Mouse (Mus musculus): ENCODE data around the gene Sertad2. TPM values are rescaled to one million over a fixed set of nuclear protein-coding genes. Genes with fewer than 3 reads are reported as not detected.

The Sertad2 gene
- total and polyA plus RNA-seq, 3 experiments, result 5.9 to 13.1 (median 6.0) TPM

- dilution Hi-C loops (cut with MboI; ENCODE audit: extremely low pct_ligation_motif_present, extremely low pct_unique_long_range_greater_than_20kb, low sequenced_read_pairs) (no loop called here), in situ Hi-C loops (cut with MboI; ENCODE audit: low pct_ligation_motif_present, low pct_unique_long_range_greater_than_20kb, low sequenced_read_pairs) (no loop called here)
- Histone ChIP-seq H3K9ac (ENCODE audit: insufficient read depth, low read depth) (no peak overlapping the region), H3K4me2 (ENCODE audit: insufficient read depth, low read depth, poor library complexity, severe bottlenecking) (no peak overlapping the region), H3K27ac (ENCODE audit: insufficient read depth, low read depth) (no peak overlapping the region), H3K4me1 (ENCODE audit: control insufficient read depth in 1 of 2, insufficient read depth in 2 of 2) (peaks cover 14 to 18% of the 10 kb centered on the region in 2 experiments), H3K9me3 (replicated peaks; ENCODE audit: low read length) (peaks cover 8% of the 10 kb centered on the region), H3K4me3 (replicated peaks in 1 of 3; ENCODE audit: low read depth in 2 of 3, low read length in 2 of 3, poor library complexity in 1 of 3) (no peak overlapping the region), H3K36me3 (replicated peaks in 1 of 2; ENCODE audit: control insufficient read depth in 1 of 2, insufficient read depth in 1 of 2, low read length in 1 of 2) (peaks cover 0 to 28% of the 10 kb centered on the region in 2 experiments), H3K27me3 (replicated peaks) (no peaks in the 10 kb centered on the region), H3K79me2 (replicated peaks; ENCODE audit: control insufficient read depth, extremely low read depth, insufficient read depth, poor library complexity, severe bottlenecking) (no peaks in the 10 kb centered on the region)
- DNase-seq (ENCODE audit: extremely low read depth), result no peak
- TF ChIP-seq UBTF (IDR thresholded peaks at IDR 0.05; ENCODE audit: low read depth, low read length) (no peak), MXI1 (IDR thresholded peaks at IDR 0.05; ENCODE audit: low read depth, low read length) (no peak), RCOR1 (conservative IDR thresholded peaks at IDR 0.05; ENCODE audit: low read depth, low read length) (no peak), ZMIZ1 (IDR thresholded peaks at IDR 0.05; ENCODE audit: low read depth, low read length) (no peak), SMC3 (IDR thresholded peaks at IDR 0.05; ENCODE audit: low read depth, low read length) (no peak), ZC3H11A (IDR thresholded peaks at IDR 0.05; ENCODE audit: low read depth, low read length) (no peak), POLR2A (IDR thresholded peaks at IDR 0.05; ENCODE audit: low read depth, low read length) (no peak), MAZ (IDR thresholded peaks at IDR 0.05; ENCODE audit: low read depth, low read length) (no peak), NRF1 (IDR thresholded peaks at IDR 0.05; ENCODE audit: low read depth, low read length) (no peak), NELFE (IDR thresholded peaks at IDR 0.05; ENCODE audit: low read depth, low read length) (no peak), GABPA (IDR thresholded peaks at IDR 0.05; ENCODE audit: insufficient replicate concordance, low read depth, low read length) (no peak), ZKSCAN1 (IDR thresholded peaks at IDR 0.05; ENCODE audit: borderline replicate concordance, low read depth, low read length) (no peak), JUN (IDR thresholded peaks at IDR 0.05; ENCODE audit: insufficient read depth, low read depth, low read length) (no peak)
These were observed 18.4 kb downstream of the Sertad2 start for GRCm38 (mm10) chr11:20561323-20562002.

GRCm38 (mm10) chr11:20565057-20565456 is 22.0 kb downstream of the Sertad2 start:
- Histone ChIP-seq H3K27ac (ENCODE audit: insufficient read depth, low read depth) (no peak overlapping the region), H3K27me3 (replicated peaks) (no peaks in the 10 kb centered on the region), H3K36me3 (replicated peaks in 1 of 2; ENCODE audit: control insufficient read depth in 1 of 2, insufficient read depth in 1 of 2, low read length in 1 of 2) (peaks cover 0 to 21% of the 10 kb centered on the region in 2 experiments), H3K79me2 (replicated peaks; ENCODE audit: control insufficient read depth, extremely low read depth, insufficient read depth, poor library complexity, severe bottlenecking) (no peaks in the 10 kb centered on the region), H3K4me1 (ENCODE audit: control insufficient read depth in 1 of 2, insufficient read depth in 2 of 2) (peaks cover 0 to 11% of the 10 kb centered on the region in 2 experiments; a peak in 2 of 4 replicates), H3K4me3 (replicated peaks in 1 of 3; ENCODE audit: low read depth in 2 of 3, low read length in 2 of 3, poor library complexity in 1 of 3) (no peak overlapping the region), H3K9me3 (replicated peaks; ENCODE audit: low read length) (peaks cover 8% of the 10 kb centered on the region), H3K9ac (ENCODE audit: insufficient read depth, low read depth) (0 out of 2 replicates have a peak overlapping the region, but pooled peaks have one; percentile 9), H3K4me2 (ENCODE audit: insufficient read depth, low read depth, poor library complexity, severe bottlenecking) (peak overlapping the region; percentile 61)
- dilution Hi-C loops (cut with MboI; ENCODE audit: extremely low pct_ligation_motif_present, extremely low pct_unique_long_range_greater_than_20kb, low sequenced_read_pairs) (no loop called here), in situ Hi-C loops (cut with MboI; ENCODE audit: low pct_ligation_motif_present, low pct_unique_long_range_greater_than_20kb, low sequenced_read_pairs) (no loop called here)
- DNase-seq (ENCODE audit: extremely low read depth), result peak; percentile 33
- TF ChIP-seq MAZ (IDR thresholded peaks at IDR 0.05; ENCODE audit: low read depth, low read length) (no peak), HCFC1 (IDR thresholded peaks at IDR 0.05; ENCODE audit: low read depth, low read length) (no peak), IRF4 (IDR thresholded peaks at IDR 0.05; ENCODE audit: low read depth, low read length) (peak; percentile 97), POLR2AphosphoS2 (IDR thresholded peaks at IDR 0.05; ENCODE audit: low read depth, low read length) (no peak), PAX5 (IDR thresholded peaks at IDR 0.05; ENCODE audit: low read length) (no peak), MXI1 (IDR thresholded peaks at IDR 0.05; ENCODE audit: low read depth, low read length) (no peak), TCF12 (IDR thresholded peaks at IDR 0.05; ENCODE audit: low read depth, low read length) (peak; percentile 90), JUN (IDR thresholded peaks at IDR 0.05; ENCODE audit: insufficient read depth, low read depth, low read length) (peak; percentile 95), KAT2A (IDR thresholded peaks at IDR 0.05; ENCODE audit: insufficient replicate concordance, low read length) (no peak), TBP (conservative IDR thresholded peaks at IDR 0.05; ENCODE audit: low read depth, low read length) (no peak), SIN3A (IDR thresholded peaks at IDR 0.05; ENCODE audit: low read length) (peak; percentile 84), CTCF (conservative IDR thresholded peaks at IDR 0.05 in 1 of 2, IDR thresholded peaks at IDR 0.05 in 1 of 2; ENCODE audit: low read depth in 2 of 2, low read length in 2 of 2) (no peak), CHD2 (IDR thresholded peaks at IDR 0.05; ENCODE audit: low read length) (peak; percentile 64; the same call in 1 of the 2 replicates), ZNF384 (IDR thresholded peaks at IDR 0.05; ENCODE audit: low read depth, low read length) (peak; percentile 86), RAD21 (IDR thresholded peaks at IDR 0.05; ENCODE audit: low read depth, low read length) (no peak; the same call in 1 of the 2 replicates), USF1 (IDR thresholded peaks at IDR 0.05; ENCODE audit: low read depth, low read length) (no peak), MYC (IDR thresholded peaks at IDR 0.05; ENCODE audit: low read depth, low read length) (peak; percentile 69; the same call in 1 of the 2 replicates), MAX (IDR thresholded peaks at IDR 0.05; ENCODE audit: low read length) (no peak; the same call in 1 of the 2 replicates), ZKSCAN1 (IDR thresholded peaks at IDR 0.05; ENCODE audit: borderline replicate concordance, low read depth, low read length) (no peak), NELFE (IDR thresholded peaks at IDR 0.05; ENCODE audit: low read depth, low read length) (no peak), SMC3 (IDR thresholded peaks at IDR 0.05; ENCODE audit: low read depth, low read length) (no peak), MAFK (IDR thresholded peaks at IDR 0.05; ENCODE audit: insufficient replicate concordance, low read length) (peak; percentile 85), MEF2A (IDR thresholded peaks at IDR 0.05; ENCODE audit: borderline replicate concordance, low read depth, low read length) (peak; percentile 55; the same call in 1 of the 2 replicates), EP300 (IDR thresholded peaks at IDR 0.05; ENCODE audit: low read length) (peak; percentile 97), NRF1 (IDR thresholded peaks at IDR 0.05; ENCODE audit: low read depth, low read length) (no peak)
